Mouse (Mus musculus) left cerebral cortex, adult 11 months (tissue): Measurements from ENCODE around the gene Mfsd4b5.
"Not testable (repeated sequence)": the region's sequence is repeated elsewhere in the genome, so short reads cannot be mapped to it uniquely, and the experiment has no call there.

Experiments used
- DNase-seq: peaks from one replicate; pipeline ENCODE4 v3.0.0; 2022; ENCODE audit warnings: low spot score

The Mfsd4b5 gene

DNA sequence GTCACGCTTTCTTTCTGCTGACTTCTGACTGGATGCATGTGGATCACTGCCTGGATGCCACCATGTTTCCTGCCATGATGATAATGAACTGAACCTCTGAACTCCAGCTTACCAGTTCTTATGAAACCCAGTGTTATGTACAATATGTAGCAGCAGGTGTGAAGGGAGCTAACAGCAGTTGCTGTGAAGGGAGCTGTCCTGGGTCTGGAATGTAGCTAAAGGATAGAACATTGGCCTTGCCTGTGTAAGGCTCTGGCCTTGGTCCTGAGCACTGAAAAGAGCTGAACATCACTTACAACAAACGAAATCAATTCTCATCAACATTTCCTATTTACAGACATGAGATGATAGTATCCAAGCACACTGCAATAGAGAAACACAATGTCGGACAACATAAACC, 18.9 kb downstream of the Mfsd4b5 start:
- DNase-seq: no peak

DNA sequence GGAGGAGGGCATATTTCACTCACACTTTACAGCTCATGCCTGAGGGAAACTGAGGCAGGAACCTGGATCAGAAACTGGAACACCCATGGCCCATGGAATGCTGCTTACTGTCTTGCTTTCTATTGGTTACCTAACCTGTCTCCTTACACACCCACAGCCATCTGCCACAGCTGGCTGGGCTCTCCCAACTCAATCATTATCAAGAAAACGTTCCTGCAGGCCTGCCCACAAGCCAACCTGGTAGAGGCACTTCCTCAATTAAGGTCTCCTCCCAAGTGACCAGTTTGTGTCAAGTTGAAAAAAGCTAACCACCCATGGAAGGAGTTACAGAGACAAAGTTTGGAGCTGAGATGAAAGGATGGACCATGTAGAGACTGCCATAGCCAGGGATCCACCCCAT, 24.5 kb downstream of the Mfsd4b5 start:
- no peak for DNase-seq

DNA sequence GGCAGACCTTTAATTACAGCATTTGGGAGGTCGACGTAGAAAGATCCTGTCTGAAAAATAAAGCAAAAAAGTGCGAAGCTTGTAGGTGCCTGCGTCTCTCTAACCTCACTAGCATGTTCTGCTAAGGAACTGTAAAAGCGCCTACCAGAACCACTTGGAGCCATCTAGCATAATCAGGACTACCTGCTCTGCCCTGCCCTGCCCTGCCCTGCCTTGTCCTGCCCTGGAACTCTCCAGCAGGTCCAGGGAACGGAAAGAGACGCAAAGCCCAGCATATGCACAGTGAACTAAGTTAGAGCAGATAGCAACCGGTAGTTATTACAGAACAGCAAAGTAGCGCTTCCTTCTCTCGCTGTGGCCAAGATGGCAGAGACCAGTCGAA, 26.0 kb downstream of the Mfsd4b5 start:
- no peak for DNase-seq

DNA sequence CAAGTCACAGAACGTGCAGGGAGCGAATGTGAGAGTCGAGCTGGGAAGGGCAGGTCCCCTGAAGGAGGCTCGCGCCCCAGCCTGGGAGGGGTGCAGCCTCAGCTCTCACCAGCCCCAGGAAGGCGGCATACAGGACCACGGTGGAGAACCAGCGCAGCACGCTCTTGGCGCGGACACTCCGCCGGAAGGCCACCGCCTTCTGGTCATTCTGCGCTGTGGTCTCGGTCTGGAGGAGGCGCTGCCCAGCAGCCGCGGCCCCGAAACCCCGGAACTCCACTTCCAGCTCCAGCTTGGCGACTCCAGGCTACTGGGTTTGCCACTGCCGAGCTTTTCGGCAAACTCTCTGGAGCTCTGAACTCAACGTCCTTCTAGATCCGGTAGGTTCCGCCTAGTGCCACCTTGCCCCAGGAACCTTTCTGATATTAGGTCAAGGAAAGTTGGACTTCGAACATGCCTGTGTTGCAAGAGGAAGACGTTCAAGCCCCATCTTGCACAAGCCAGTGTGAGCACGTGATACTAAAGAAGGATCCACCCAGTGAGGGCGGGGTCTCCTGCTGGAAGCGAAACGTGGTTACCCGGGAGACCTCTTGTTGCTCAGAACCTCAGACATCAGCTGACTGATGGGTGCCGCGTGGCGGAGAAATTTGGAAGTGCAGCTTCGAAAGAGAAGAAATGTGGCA, 26.5 kb downstream of the Mfsd4b5 start, which contains the start of gene Mfsd4b3:
Gene Mfsd4b3, minus strand, starts transcription at position 393 of the 680 bp plus-strand sequence.
- peak; percentile 88 for DNase-seq

DNA sequence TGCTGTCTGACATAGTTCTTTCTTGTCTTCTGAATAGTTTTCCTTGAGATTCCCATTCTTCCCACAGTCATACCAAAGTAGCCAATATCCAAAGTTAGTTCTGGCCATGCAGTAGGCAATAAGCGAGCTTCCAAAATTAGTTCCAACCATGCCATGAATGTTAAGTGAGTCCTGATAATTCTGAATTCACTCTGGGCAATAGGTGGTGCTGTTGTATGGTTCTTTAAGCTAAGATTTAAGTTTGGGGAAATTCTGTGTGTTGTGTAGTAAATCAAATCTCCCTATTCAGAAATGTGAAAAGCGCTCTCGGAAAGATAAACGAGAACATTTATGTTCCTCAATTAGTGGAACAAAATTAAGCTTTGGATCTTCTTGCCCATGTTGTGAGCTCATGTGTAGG, 28.2 kb downstream of the Mfsd4b5 start:
- DNase-seq: no peak

DNA sequence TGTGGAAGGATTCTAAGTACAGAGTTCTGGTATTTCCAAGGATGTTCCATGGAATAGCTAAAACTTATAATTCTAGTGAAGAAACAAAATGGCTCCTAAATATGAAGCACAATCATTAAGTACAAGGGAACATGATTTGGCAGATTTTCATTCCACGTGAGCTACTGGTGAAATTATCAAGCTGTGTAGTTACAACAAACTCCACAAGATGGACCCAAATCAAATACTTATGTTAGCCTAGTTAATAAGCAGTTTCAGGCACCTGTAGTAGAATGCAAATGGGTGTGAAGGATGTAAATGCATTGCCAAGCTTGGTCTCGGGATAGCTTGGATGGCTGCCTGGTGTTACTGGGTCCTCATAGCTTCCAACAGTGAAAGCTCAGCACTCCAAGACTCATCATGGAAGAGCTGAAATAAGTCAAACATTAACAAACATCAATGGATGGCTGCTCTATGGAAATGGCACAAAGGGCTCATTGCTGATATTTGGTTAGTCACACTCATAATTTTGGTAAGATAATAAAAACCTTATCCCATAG, 30.0 kb downstream of the Mfsd4b5 start:
- DNase-seq: no peak

DNA sequence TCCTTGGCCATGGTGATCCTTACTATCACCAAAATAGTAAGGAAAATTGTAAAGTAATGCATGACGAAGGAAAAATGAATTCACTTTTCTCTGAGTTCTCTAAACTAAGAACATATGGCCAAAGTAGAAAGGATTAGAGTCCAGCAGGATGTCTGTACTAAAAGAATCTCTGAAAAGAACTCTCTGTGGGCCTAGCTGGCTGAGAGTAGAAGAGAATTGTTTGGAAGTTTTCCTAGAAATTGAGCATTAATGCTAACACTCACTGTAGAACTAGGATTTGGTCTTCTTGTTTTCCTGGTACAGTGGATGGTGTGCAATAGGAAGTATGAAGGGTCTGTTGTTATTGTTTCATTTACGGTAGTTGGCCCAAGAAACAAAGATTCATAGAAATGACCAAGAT, 31.3 kb downstream of the Mfsd4b5 start:
- no peak for DNase-seq

DNA sequence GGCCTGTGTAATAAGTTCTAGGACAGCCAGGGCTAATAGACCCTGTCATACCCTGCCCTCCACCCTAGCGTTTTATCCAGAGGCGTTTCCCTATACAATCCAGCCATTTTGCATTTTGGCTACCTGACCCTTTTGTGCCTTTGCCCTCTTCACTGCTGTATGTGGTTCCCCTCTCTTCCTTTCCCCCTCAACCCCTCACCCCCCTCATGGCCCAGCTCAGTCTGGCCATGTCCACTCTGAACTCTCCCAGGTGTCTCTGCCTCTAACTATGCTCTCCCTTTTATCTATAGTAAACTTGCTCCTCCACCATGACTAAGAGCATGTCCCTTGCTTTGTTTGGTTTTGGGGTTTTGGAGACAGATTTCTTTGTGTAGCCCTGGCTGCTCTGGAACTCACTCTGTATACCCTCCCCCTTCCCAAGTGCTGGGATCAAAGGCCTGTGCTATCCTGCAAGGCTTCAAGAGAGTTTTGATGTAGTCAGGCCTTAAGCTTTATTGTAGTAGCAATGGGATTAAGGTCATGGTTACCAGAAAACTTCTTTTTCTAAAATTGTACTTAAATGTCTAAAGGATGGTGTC, 37.0 kb downstream of the Mfsd4b5 start:
- DNase-seq: no peak

DNA sequence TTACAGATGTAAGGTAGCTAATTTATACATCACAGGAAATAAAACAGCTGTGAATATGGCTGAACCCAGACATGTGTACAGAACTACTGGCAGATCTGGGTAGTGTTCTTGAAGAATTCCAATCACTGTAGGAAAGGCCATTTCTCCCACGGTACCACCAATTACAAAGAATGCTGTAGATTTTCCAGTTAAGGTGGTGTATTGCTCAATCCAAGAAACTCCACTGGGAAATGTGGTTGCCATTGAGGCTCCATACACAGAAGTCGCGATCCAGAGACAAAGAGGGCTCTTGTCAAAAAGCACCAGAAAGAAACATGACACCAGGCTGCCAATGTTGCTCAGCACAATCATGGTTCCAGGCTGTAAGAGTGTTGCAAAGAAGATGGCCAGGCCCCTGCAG, 39.3 kb downstream of the Mfsd4b5 start:
- not testable (repeated sequence) for DNase-seq

DNA sequence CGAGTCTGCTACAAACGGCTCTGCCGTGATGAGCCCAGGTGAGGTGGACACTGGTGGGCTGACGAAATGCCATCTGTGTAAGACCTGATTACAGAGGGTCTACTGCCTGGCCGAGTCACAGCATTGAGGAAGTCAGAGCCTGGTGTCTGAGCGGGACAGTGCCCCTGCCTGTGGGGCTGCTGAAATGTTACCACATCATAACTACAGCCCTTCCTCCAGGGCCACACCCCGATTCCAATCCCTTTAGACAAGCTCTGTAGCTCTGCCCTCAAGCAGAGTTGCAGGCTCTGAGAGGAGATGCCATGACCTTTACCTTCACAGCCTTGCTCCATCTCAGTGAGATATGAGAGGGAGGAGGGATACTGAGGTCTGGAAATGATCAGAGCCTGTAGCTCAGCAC, 49.9 kb downstream of the Mfsd4b5 start:
- no peak for DNase-seq

DNA sequence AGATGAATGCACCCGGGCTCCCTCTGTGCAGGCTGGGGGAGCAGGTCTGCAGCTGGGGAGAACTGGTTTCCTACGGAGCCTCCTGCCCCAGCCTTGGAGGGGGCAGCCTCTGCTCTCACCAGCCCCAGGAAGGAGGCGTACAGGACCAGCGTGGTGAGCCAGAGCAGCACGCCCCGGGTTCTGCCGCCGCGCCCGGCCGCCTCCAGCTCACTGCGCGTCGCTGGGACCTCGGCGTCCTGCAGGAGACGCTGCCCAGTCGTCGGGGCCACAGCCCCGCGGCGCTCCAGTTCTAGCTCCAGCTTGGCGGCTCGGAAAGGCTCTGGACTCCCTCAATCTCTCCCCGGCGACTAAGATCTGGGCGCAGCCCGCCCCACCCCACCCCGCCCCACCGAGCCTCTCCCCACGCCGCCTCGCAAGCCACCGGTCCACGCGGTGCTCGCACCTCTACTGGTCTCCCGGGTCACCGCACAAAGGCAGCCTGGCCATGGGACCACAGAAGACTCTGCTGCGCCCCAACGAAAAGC, 59.8 kb downstream of the Mfsd4b5 start, which contains the start of gene Mfsd4b2:
Gene Mfsd4b2, minus strand, starts transcription at position 308 of the 524 bp plus-strand sequence.
- no peak for DNase-seq

DNA sequence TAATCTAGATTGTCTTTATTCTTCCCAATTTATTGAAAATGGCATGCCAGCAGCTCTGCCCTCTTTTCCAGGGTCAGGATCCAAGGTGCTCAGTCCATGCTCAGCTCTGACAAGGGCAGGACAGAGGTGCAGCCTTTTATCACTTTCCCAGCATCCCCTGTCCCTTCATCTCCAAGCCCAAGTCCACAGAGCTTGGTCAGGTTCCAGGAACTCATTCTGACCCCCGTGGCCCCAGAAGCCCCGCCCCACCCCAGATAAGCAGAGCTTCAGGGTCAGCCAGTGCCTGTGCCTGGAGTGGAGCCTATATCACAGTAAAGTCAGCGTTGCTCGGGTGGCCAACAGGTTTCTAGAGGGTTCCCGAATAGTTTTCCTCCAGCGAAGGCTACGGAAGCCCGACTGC, 61.9 kb downstream of the Mfsd4b5 start:
- DNase-seq: not testable (repeated sequence)

DNA sequence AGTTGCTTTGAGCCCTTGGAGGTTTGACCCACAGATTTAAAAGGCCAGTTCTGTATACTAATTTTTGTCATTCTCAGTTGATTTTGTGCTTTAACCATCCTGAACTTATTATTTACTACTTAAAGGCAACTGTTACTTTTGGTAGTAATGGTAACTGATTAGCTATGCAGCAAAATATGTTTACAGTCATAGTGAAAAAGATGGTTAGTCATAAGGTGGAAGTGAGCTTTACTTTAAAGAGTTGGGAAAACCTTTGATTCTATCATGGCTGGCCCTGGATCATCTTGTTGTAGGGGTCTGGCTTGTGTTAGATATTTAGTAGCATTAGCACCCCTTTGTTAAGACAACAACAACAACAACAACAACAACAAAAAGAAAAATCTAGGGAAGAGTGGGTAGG, 73.8 kb downstream of the Mfsd4b5 start:
- no peak for DNase-seq

DNA sequence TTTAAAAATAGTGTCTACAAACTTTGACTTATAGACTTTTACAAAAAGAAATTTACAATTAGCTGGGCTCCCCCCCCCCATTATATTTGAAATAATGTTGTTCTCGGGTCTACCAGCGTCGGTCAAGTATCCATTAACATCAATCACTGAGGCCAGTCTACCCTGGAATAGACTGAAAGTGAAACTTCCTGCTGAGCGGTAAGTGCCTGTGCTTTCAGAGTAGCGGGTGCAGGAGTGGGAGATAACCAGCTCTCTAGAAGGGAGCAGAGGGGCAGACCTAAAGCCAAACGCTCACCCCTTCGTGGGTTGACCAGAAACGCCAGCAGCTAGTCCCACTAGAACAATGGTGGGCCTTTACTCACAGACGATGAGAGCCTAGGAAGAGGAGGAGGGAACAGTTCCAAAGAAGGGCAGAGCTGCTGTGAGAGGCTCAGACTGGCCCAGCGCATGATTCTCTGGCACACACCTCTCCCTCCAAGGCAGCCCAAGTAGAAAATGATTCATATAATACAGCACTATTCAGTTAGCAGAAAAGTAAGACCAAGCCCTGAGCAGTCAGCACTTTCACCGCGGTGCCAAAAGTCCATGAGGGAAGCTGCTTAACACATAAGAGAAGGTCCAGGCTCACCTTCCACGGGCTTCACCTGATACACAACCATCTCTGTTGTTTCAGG, 77.5 kb downstream of the Mfsd4b5 start:
- DNase-seq: no peak
